Mouse (Mus musculus) urinary bladder, adult 18-20 months (tissue): ENCODE data around the gene Txndc9.

ENCODE experiments used
- DNase-seq, 2 experiments: peaks; one replicate each; pipeline ENCODE4 v3.0.0; 2022; ENCODE audit warnings: low spot score in 2 of 2, mixed read lengths in 2 of 2

The Txndc9 gene

DNA sequence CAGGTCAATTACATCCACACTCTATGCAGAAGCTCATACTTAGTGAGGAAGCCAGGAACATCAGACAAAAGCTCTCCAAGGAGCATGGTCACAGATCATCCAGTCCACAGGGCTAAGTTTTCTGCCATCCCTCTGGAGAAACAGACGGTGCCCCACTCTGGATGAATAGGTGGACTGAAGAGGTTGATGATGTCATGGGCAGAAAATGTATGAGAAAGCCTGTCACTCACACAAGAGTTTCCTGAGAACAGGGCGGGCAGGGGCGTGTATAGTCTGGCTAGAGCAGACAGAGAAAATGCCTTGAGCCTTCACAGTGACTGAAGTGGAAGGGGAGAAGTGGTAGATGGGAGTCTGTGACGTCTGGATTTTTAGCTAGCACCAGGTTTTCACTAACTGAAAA lies 26.2 kb downstream of the Txndc9 start:
- DNase-seq: no peak

DNA sequence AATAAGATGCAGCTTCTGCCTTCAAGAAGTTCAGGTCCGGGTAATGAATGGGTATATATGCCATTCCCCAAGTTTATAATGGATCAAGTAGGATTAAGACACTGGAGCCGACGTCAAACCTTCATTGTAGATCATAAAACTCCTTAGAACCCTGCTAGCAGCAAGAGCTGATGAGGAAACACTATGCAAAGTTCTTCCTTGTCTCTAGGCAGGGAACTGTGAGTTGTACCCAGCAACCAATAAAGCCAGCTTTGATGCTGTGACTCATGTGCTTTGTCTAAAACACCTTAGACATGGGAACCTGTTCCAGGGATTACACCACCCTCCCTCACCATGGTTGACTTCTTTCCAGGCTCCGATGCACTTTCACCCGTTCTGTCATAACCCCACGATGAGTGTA lies 28.9 kb downstream of the Txndc9 start:
- DNase-seq: no peak

DNA sequence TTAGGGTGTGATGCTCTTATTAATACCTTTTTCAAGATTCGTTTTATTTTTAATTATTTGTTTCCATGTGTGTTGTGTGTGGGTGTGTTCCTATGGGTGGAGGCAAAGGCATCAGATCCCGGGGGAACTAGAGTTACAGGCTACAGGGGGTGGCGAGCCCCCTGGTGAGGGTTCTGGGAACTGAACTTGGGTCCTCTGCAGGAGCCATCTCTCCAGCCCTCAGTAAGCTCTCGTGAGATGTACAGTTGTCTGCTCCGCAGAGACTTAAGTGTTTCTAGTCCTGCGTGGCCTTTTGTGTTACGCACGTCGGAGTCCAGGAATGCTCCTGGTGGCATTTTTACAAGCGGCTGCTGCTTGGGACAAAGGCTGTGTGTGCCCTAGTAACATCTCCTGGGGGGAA lies 32.1 kb downstream of the Txndc9 start:
- DNase-seq: no peak

DNA sequence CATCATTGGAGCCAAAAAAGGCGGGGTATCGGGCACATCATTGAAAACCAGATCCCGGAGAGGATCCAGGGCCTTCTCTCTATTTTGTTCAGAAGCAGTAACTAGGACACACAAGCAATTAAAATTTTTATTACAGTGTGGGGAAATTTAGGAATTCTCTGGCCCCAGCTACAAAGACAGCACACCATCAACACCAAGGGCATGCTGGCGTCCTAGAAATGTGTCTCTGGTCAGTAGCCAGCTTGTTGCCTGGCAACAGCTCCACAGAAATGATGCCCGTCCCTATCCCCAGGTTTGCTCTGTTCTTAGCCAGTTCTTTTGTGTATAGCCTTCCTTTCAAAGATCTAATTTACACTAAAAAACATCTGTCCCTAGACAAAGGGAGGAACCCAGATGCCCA lies 38.2 kb downstream of the Txndc9 start:
- no peak for DNase-seq

DNA sequence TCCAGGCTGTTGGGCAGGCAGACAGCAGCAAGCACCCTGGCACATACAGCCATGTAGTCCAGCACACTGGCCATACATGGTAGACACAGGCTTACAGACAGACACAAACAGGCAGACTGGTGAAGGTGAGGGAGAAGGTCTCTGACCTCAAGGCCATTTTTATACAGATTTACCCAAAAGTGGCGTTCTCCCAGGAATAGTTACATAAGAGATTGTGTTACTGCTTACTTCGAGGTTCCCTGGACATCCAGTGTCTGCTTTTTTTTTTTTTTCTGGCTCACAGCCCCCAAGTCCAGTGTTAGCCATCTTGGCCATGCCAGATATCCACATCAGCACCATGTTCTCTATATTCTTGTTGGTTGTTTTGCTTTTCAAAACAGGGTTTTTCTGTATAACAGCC lies 39.2 kb downstream of the Txndc9 start:
- no peak for DNase-seq

DNA sequence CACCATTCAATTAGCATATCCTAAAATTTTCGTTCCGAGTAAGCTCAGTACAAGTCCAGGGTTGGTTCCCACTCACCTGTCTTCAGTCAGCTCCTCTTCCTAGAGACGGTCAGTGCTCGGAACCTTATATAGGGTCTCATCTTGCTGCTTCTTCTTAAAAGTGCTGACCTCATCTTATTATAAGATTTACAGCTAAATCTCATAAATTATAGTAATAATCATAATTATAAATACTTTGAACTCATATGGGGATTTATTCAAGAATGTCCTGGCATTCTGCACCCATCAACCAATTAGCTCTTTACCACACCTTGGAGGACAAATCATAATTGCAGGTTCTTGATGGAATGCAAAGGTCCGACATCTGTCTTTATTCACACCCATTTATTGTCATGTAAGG lies 40.0 kb downstream of the Txndc9 start, which contains the start of gene Lyg1:
TSS of gene Lyg1 (minus strand) at position 101 of the 400 bp plus-strand sequence.
- no peak for DNase-seq

DNA sequence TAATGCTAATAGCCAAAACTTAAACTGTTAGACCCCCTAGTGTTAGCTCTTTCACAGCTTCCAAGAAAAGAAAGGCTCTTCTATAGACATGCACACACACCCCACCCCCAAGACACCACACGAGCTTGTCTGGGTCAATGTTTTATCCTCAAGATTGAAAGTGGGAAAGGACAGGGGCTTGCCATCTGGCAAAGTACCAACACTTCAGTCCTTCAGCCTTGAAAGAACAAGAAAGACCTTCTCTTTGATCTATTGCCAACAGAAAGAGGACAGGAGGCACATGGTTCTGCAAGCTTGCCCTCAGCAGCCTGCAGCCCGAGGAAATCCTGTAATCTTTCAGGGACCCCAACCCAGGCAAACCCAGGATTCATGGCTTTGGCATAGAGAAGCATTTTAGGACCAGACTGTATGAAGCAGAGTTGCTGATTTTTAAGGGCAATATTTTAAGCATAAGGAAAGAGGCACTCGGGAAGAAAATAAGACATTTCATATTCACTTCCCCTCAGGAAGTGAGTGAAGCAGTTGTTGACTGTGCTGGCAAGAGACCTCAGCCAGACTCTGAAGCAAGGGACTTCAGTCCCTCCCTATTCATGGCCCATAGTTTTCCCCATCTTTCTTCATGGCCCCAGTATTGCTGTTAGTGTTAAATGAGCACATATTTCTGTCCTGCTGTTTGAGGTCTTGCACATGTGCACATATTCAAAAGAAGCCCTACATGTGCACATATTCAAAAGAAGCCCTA lies 40.8 kb downstream of the Txndc9 start:
- DNase-seq: no peak

DNA sequence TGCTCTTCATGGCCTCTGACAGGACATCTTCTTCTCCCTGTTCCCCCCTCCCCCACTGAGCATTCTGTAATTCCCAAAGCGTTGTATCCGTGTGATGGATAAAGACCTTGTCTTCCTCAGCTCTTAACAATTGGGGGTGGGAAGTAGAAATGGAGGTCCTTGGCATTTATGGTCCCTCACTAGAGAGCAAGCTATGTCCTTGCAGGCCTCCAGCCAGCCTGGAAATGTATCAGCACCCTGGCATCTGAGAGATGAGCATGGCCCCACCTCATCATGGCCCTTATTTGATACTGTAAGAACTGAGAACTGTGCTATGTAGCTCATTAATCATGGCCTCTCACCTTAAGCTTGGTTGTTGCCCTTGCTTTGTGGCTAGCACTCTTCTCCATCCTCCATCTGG lies 42.4 kb downstream of the Txndc9 start:
- no peak for DNase-seq

DNA sequence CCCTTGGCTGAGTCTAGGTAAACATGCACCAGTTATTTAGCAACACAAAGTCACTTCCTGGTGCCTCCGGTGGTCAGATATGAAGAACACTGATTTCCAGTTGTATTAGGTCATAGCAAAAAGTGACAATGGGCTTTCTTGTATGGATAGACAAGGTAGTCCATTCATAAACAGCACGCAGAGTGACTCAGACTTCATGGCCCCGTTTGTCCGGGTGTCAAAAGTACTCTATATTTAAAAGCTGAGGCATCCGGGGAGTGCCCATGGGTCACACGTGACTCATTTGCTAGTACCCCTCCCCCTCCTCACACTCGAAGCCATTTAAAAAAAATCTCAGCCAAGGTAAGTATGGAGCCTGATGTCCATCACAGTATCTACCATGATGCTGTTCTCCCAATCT lies 42.9 kb downstream of the Txndc9 start:
- DNase-seq: no peak

DNA sequence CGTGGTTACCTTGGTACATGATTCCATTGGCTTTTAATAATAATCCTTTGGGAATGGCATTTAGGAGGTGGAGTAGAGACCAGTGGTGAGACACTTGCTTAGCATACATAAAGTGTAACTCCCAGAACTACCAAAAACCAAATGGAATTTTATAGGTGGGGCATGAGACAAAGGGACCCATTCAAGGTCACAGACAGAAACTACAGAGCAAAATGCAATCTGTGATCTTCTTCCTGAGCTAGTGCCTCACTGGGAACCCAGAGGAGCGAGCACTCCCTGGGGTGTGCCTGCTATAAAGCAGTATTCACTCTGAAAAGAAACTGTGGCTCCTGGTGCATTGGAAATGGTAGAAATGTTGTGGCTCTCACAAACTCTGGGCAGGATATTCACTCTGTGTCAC lies 48.8 kb downstream of the Txndc9 start:
- no peak for DNase-seq
